Mouse (Mus musculus): ENCODE results near the gene Gm10134.

GRCm38 (mm10) chr2:28502987-28503386 lies 2.9 kb upstream of the Gm10134 start:
- no peak for TF ChIP-seq POLR2A (IDR thresholded peaks at IDR 0.05; ENCODE audit: borderline replicate concordance, extremely low read depth, insufficient read depth, insufficient read length, poor library complexity, severe bottlenecking)
- TF ChIP-seq CTCF (IDR thresholded peaks at IDR 0.05; ENCODE audit: borderline replicate concordance, extremely low read depth, insufficient read depth, insufficient read length), result no peak

All from brain, embryonic 14.5 days (tissue).